Mouse (Mus musculus): ENCODE measurements around the gene Med22.
"Not testable (repeated sequence)": the region's sequence is repeated elsewhere in the genome, so short reads cannot be mapped to it uniquely, and the experiment has no call there.

Med22 gene

GRCm38 (mm10) chr2:26915927-26916728 lies 5.7 kb upstream of the Med22 start, which contains the start of the genes Surf2 and Surf1:
Surf2 (plus strand) TSS chr2:26916367.
Surf1 (minus strand) TSS chr2:26916530.
- peak; percentile 68 for DNase-seq (ENCODE audit: low spot score)

- no peak for DNase-seq (ENCODE audit: low spot score)
Measured at GRCm38 (mm10) chr2:26914148-26914941, 3.9 kb upstream of the Med22 start.

GRCm38 (mm10) chr2:26913416-26914147 lies 3.1 kb upstream of the Med22 start:
- DNase-seq (ENCODE audit: low spot score), result no peak

- DNase-seq (ENCODE audit: low spot score), result no peak
Measured at GRCm38 (mm10) chr2:26912253-26912770, 1.8 kb upstream of the Med22 start.

- peak; percentile 53 for DNase-seq (ENCODE audit: low spot score)
Measured at GRCm38 (mm10) chr2:26910994-26911765, 703 bp upstream of the Med22 start.

- DNase-seq (ENCODE audit: low spot score), result no peak
Measured at GRCm38 (mm10) chr2:26909387-26909784, 1.1 kb downstream of the Med22 start.

- DNase-seq (ENCODE audit: low spot score), result no peak
Measured at GRCm38 (mm10) chr2:26908710-26909386, 1.6 kb downstream of the Med22 start.

- DNase-seq (ENCODE audit: low spot score), result no peak
Measured at GRCm38 (mm10) chr2:26907109-26907508, 3.4 kb downstream of the Med22 start.

GRCm38 (mm10) chr2:26906431-26906830 lies 4.0 kb downstream of the Med22 start:
- no peak for DNase-seq (ENCODE audit: low spot score)

GRCm38 (mm10) chr2:26905936-26906335 lies 4.5 kb downstream of the Med22 start:
- no peak for DNase-seq (ENCODE audit: low spot score)

- DNase-seq (ENCODE audit: low spot score), result no peak
Measured at GRCm38 (mm10) chr2:26903311-26903710, 7.2 kb downstream of the Med22 start.

- peak; percentile 84 for DNase-seq (ENCODE audit: low spot score)
Measured at GRCm38 (mm10) chr2:26902467-26903220, 7.8 kb downstream of the Med22 start, which contains the start of gene Surf6. Surf6 (minus strand) TSS chr2:26902879.

GRCm38 (mm10) chr2:26901834-26902400 lies 8.6 kb downstream of the Med22 start:
- DNase-seq (ENCODE audit: low spot score), result no peak

GRCm38 (mm10) chr2:26900731-26901130 lies 9.7 kb downstream of the Med22 start:
- DNase-seq (ENCODE audit: low spot score), result no peak

GRCm38 (mm10) chr2:26895898-26896297 lies 14.6 kb downstream of the Med22 start:
- DNase-seq (ENCODE audit: low spot score), result no peak

- DNase-seq (ENCODE audit: low spot score), result not testable (repeated sequence)
Measured at GRCm38 (mm10) chr2:26886170-26886569, 24.3 kb downstream of the Med22 start.

GRCm38 (mm10) chr2:26885541-26885940 lies 24.9 kb downstream of the Med22 start:
- not testable (repeated sequence) for DNase-seq (ENCODE audit: low spot score)

GRCm38 (mm10) chr2:26878571-26878970 lies 31.9 kb downstream of the Med22 start:
- DNase-seq (ENCODE audit: low spot score), result no peak

- no peak for DNase-seq (ENCODE audit: low spot score)
Measured at GRCm38 (mm10) chr2:26870666-26871065, 39.8 kb downstream of the Med22 start.

- no peak for DNase-seq (ENCODE audit: low spot score)
Measured at GRCm38 (mm10) chr2:26864879-26865278, 45.6 kb downstream of the Med22 start, which contains the start of gene Abo. Abo (minus strand) TSS chr2:26864979.
